Mouse (Mus musculus) CH12.LX (cell line): Measurements from ENCODE around the gene Nfe2l1. TPM values are rescaled to one million over a fixed set of nuclear protein-coding genes. Genes with fewer than 3 reads are reported as not detected.

ENCODE experiments used
- DNase-seq: peaks from one replicate; pipeline ENCODE4 v3.0.0-alpha.2; 2013; ENCODE audit errors: extremely low read depth
- H3K27ac ChIP-seq: 2 replicates; pipeline ENCODE4 v1.5.1; 2012; ENCODE audit warnings: low read depth, mild to moderate bottlenecking, control low read depth, moderate library complexity; ENCODE audit not compliant: insufficient read depth
- H3K27me3 ChIP-seq: replicated peaks from 2 replicates; pipeline ENCODE3; 2012; ENCODE audit warnings: inconsistent platforms
- H3K36me3 ChIP-seq, 2 experiments: replicated peaks in 1 of 2; 2 replicates each; pipeline versions ENCODE3 to v1.6.1; 2012; ENCODE audit warnings: inconsistent platforms in 1 of 2, low read length in 1 of 2, mild to moderate bottlenecking in 1 of 2, mixed read lengths in 1 of 2, moderate library complexity in 1 of 2; ENCODE audit not compliant: control insufficient read depth in 1 of 2, insufficient read depth in 1 of 2
- H3K4me1 ChIP-seq, 2 experiments: 2 replicates each; pipeline ENCODE4 v1.6.1; 2012; ENCODE audit warnings: inconsistent platforms in 1 of 2, moderate library complexity in 1 of 2; ENCODE audit not compliant: insufficient read depth in 2 of 2, control insufficient read depth in 1 of 2
- H3K4me2 ChIP-seq: 2 replicates; pipeline ENCODE4 v1.6.1; 2012; ENCODE audit warnings: low read depth, mild to moderate bottlenecking, control low read depth; ENCODE audit not compliant: poor library complexity, insufficient read depth, severe bottlenecking
- H3K4me3 ChIP-seq, 3 experiments: fragments of 150-350 bp in 1 of 3; sonication (generic) in 1 of 3; replicated peaks in 1 of 3; 2 replicates each; pipeline versions ENCODE3 to v1.5.1; 2011 to 2012; ENCODE audit warnings: low read depth in 2 of 3, low read length in 2 of 3, mild to moderate bottlenecking in 2 of 3, moderate library complexity in 2 of 3, control low read depth in 1 of 3, improper control_type of control experiment in 1 of 3, inconsistent platforms in 1 of 3, mixed read lengths in 1 of 3; ENCODE audit not compliant: poor library complexity in 1 of 3
- H3K79me2 ChIP-seq: replicated peaks from 2 replicates; pipeline ENCODE4 v1.6.1; 2012; ENCODE audit warnings: mild to moderate bottlenecking, moderate library complexity; ENCODE audit not compliant: control insufficient read depth, poor library complexity, insufficient read depth, severe bottlenecking; ENCODE audit errors: extremely low read depth
- H3K9ac ChIP-seq: 2 replicates; pipeline ENCODE4 v1.6.1; 2012; ENCODE audit warnings: low read depth, mild to moderate bottlenecking, control low read depth, moderate library complexity; ENCODE audit not compliant: insufficient read depth
- H3K9me3 ChIP-seq: replicated peaks from 2 replicates; pipeline ENCODE3; 2012; ENCODE audit warnings: low read length, inconsistent platforms, mixed read lengths
- BHLHE40 ChIP-seq: IDR thresholded peaks from 2 replicates; pipeline ENCODE4 v1.6.1; 2011; ENCODE audit warnings: mild to moderate bottlenecking, low read depth, low read length, improper control_type of control experiment
- CHD1 ChIP-seq: IDR thresholded peaks from 2 replicates; pipeline ENCODE4 v1.6.1; 2012; ENCODE audit warnings: low read depth, low read length, improper control_type of control experiment, inconsistent platforms
- CHD2 ChIP-seq: IDR thresholded peaks from 2 replicates; pipeline ENCODE4 v1.6.1; 2011; ENCODE audit warnings: low read length, improper control_type of control experiment
- CTCF ChIP-seq, 2 experiments: IDR thresholded peaks in 1 of 2; conservative IDR thresholded peaks in 1 of 2; 2 replicates each; pipeline ENCODE4 v1.5.1; 2011 to 2012; ENCODE audit warnings: low read depth in 2 of 2, low read length in 2 of 2, improper control_type of control experiment in 1 of 2, inconsistent platforms in 1 of 2, mild to moderate bottlenecking in 1 of 2, moderate library complexity in 1 of 2
- E2F4 ChIP-seq: IDR thresholded peaks from 2 replicates; pipeline ENCODE4 v1.6.1; 2011; ENCODE audit warnings: low read depth, low read length, improper control_type of control experiment; ENCODE audit not compliant: insufficient replicate concordance
- ELF1 ChIP-seq: IDR thresholded peaks from 2 replicates; pipeline ENCODE4 v1.6.1; 2014; ENCODE audit warnings: low read depth, mild to moderate bottlenecking, inconsistent platforms, low read length, improper control_type of control experiment
- ETS1 ChIP-seq: conservative IDR thresholded peaks from 2 replicates; pipeline ENCODE4 v1.6.1; 2012; ENCODE audit warnings: low read depth, mild to moderate bottlenecking, inconsistent platforms, low read length, improper control_type of control experiment, moderate library complexity
- GABPA ChIP-seq: IDR thresholded peaks from 2 replicates; pipeline ENCODE4 v1.6.1; 2012; ENCODE audit warnings: low read depth, low read length, improper control_type of control experiment, inconsistent platforms; ENCODE audit not compliant: insufficient replicate concordance
- IRF4 ChIP-seq: IDR thresholded peaks from 2 replicates; pipeline ENCODE4 v1.6.1; 2014; ENCODE audit warnings: low read depth, mild to moderate bottlenecking, inconsistent platforms, low read length, improper control_type of control experiment
- JUN ChIP-seq: IDR thresholded peaks from 2 replicates; pipeline ENCODE4 v1.6.1; 2011; ENCODE audit warnings: low read depth, mild to moderate bottlenecking, low read length, improper control_type of control experiment, moderate library complexity; ENCODE audit not compliant: insufficient read depth
- JUND ChIP-seq: conservative IDR thresholded peaks from 2 replicates; pipeline ENCODE4 v1.6.1; 2011; ENCODE audit warnings: low read depth, low read length, improper control_type of control experiment
- KAT2A ChIP-seq: IDR thresholded peaks from 2 replicates; pipeline ENCODE4 v1.6.1; 2012; ENCODE audit warnings: low read length, improper control_type of control experiment, inconsistent platforms; ENCODE audit not compliant: insufficient replicate concordance
- MAFK ChIP-seq: IDR thresholded peaks from 2 replicates; pipeline ENCODE4 v1.6.1; 2011; ENCODE audit warnings: low read length, improper control_type of control experiment; ENCODE audit not compliant: insufficient replicate concordance
- MAZ ChIP-seq: IDR thresholded peaks from 2 replicates; pipeline ENCODE4 v1.6.1; 2012; ENCODE audit warnings: low read depth, mild to moderate bottlenecking, inconsistent platforms, low read length, improper control_type of control experiment, moderate library complexity
- MEF2A ChIP-seq: IDR thresholded peaks from 2 replicates; pipeline ENCODE4 v1.6.1; 2014; ENCODE audit warnings: low read depth, mild to moderate bottlenecking, inconsistent platforms, low read length, improper control_type of control experiment, borderline replicate concordance
- MXI1 ChIP-seq: IDR thresholded peaks from 2 replicates; pipeline ENCODE4 v1.6.1; 2011; ENCODE audit warnings: mild to moderate bottlenecking, low read depth, low read length, improper control_type of control experiment
- MYC ChIP-seq: IDR thresholded peaks from 2 replicates; pipeline ENCODE4 v1.6.1; 2011; ENCODE audit warnings: low read depth, mild to moderate bottlenecking, improper control_type of control experiment, low read length
- NRF1 ChIP-seq: IDR thresholded peaks from 2 replicates; pipeline ENCODE4 v1.6.1; 2014; ENCODE audit warnings: low read depth, mild to moderate bottlenecking, inconsistent platforms, low read length, improper control_type of control experiment, moderate library complexity
- POLR2A ChIP-seq: IDR thresholded peaks from 2 replicates; pipeline ENCODE4 v1.6.1; 2011; ENCODE audit warnings: low read depth, mild to moderate bottlenecking, improper control_type of control experiment, low read length
- POLR2AphosphoS2 ChIP-seq: IDR thresholded peaks from 2 replicates; pipeline ENCODE4 v1.6.1; 2011; ENCODE audit warnings: low read depth, low read length, improper control_type of control experiment
- RAD21 ChIP-seq: IDR thresholded peaks from 2 replicates; pipeline ENCODE4 v1.6.1; 2011; ENCODE audit warnings: low read depth, mild to moderate bottlenecking, low read length, improper control_type of control experiment, moderate library complexity
- SIN3A ChIP-seq: IDR thresholded peaks from 2 replicates; pipeline ENCODE4 v1.6.1; 2012; ENCODE audit warnings: low read length, improper control_type of control experiment, inconsistent platforms
- SMC3 ChIP-seq: IDR thresholded peaks from 2 replicates; pipeline ENCODE4 v1.6.1; 2011; ENCODE audit warnings: low read depth, low read length, improper control_type of control experiment
- TBP ChIP-seq: conservative IDR thresholded peaks from 2 replicates; pipeline ENCODE4 v1.6.1; 2011; ENCODE audit warnings: low read depth, low read length, improper control_type of control experiment
- TCF12 ChIP-seq: IDR thresholded peaks from 2 replicates; pipeline ENCODE4 v1.6.1; 2014; ENCODE audit warnings: low read depth, mild to moderate bottlenecking, inconsistent platforms, low read length, improper control_type of control experiment
- UBTF ChIP-seq: IDR thresholded peaks from 2 replicates; pipeline ENCODE4 v1.6.1; 2012; ENCODE audit warnings: low read depth, mild to moderate bottlenecking, inconsistent platforms, low read length, improper control_type of control experiment, moderate library complexity
- USF1 ChIP-seq: IDR thresholded peaks from 2 replicates; pipeline ENCODE4 v1.6.1; 2014; ENCODE audit warnings: low read depth, mild to moderate bottlenecking, inconsistent platforms, low read length, improper control_type of control experiment
- USF2 ChIP-seq: conservative IDR thresholded peaks from 2 replicates; pipeline ENCODE4 v1.6.1; 2011; ENCODE audit warnings: low read depth, low read length, improper control_type of control experiment
- ZC3H11A ChIP-seq: IDR thresholded peaks from 2 replicates; pipeline ENCODE4 v1.6.1; 2012; ENCODE audit warnings: low read depth, mild to moderate bottlenecking, inconsistent platforms, low read length, improper control_type of control experiment
- ZKSCAN1 ChIP-seq: IDR thresholded peaks from 2 replicates; pipeline ENCODE4 v1.6.1; 2012; ENCODE audit warnings: low read depth, inconsistent platforms, low read length, improper control_type of control experiment, borderline replicate concordance
- ZMIZ1 ChIP-seq: IDR thresholded peaks from 2 replicates; pipeline ENCODE4 v1.6.1; 2012; ENCODE audit warnings: low read depth, mild to moderate bottlenecking, inconsistent platforms, low read length, improper control_type of control experiment
- ZNF384 ChIP-seq: IDR thresholded peaks from 2 replicates; pipeline ENCODE4 v1.6.1; 2012; ENCODE audit warnings: low read depth, low read length, improper control_type of control experiment, inconsistent platforms
- dilution Hi-C: fragments of 300-500 bp; cut with MboI; formaldehyde crosslinking; loops from 2 replicates; pipeline ENCODE4 v1.14.3; 2020; ENCODE audit warnings: low sequenced_read_pairs; ENCODE audit not compliant: extremely low pct_unique_long_range_greater_than_20kb, extremely low pct_ligation_motif_present
- in situ Hi-C: fragments of 300-500 bp; cut with MboI; formaldehyde crosslinking; loops from 3 replicates; pipeline ENCODE4 v1.14.3; 2019; ENCODE audit warnings: low sequenced_read_pairs, low pct_ligation_motif_present, low pct_unique_long_range_greater_than_20kb, mixed read lengths
- polyA plus RNA-seq: library from polyadenylated mRNA; unstranded; fragments of >175 nt; gene quantifications from 2 replicates; pipeline ENCODE4 v1.2.1, GENCODE M21; 2012; ENCODE audit warnings: low read depth; ENCODE audit not compliant: insufficient read length
- total RNA-seq, 2 experiments: library from RNA; depleted of rRNA; stranded (reverse); fragments of 300-350 nt in 1 of 2; fragments of >200 nt in 1 of 2; gene quantifications; 2 replicates each; pipeline ENCODE4 v1.2.3; 2012 to 2014

The Nfe2l1 gene
- total and polyA plus RNA-seq, 3 experiments = 77.7 to 169 (median 145) TPM

GRCm38 (mm10) chr11:96775063-96775462, 54.7 kb downstream of the Nfe2l1 start:
- in situ Hi-C loops = loop anchor here (5.0 kb wide), 1 partner anchor 77 kb away; no protein-coding TSS in a partner anchor
- dilution Hi-C loops = no loop called here
- TF ChIP-seq UBTF = 0 out of 2 replicates have a peak, but pooled peaks have one; percentile 10
- TF ChIP-seq SIN3A = no peak
- Histone ChIP-seq H3K79me2 (peaks cover 24% of the 10 kb centered on the region), H3K4me1 (peaks cover 30 to 35% of the 10 kb centered on the region in 2 experiments), H3K27me3 (no peaks in the 10 kb centered on the region), H3K9me3 (no peaks in the 10 kb centered on the region), H3K27ac (peak overlapping the region; percentile 83), H3K36me3 (peaks cover 34 to 40% of the 10 kb centered on the region in 2 experiments), H3K4me3 (peak overlapping the region; percentile 55 to 80 (median 74)), H3K9ac (peak overlapping the region; percentile 87), H3K4me2 (peak overlapping the region; percentile 93)
- peak; percentile 43 for DNase-seq

GRCm38 (mm10) chr11:96774536-96774935, 55.2 kb downstream of the Nfe2l1 start:
- no peaks in the 10 kb centered on the region for H3K9me3 ChIP-seq
- in situ Hi-C loops (no loop called here), dilution Hi-C loops (no loop called here)
- peaks cover 24% of the 10 kb centered on the region for H3K79me2 ChIP-seq
- H3K27me3 ChIP-seq = no peaks in the 10 kb centered on the region
- peaks cover 30 to 40% of the 10 kb centered on the region in 2 experiments for H3K4me1 ChIP-seq
- peaks cover 38 to 45% of the 10 kb centered on the region in 2 experiments for H3K36me3 ChIP-seq
- DNase-seq = peak; percentile 100
- peak overlapping the region; percentile 87 for H3K9ac ChIP-seq
- H3K4me3 ChIP-seq = peak overlapping the region; percentile 55 to 80 (median 74)
- H3K27ac ChIP-seq = peak overlapping the region; percentile 83
- peak overlapping the region; percentile 93 for H3K4me2 ChIP-seq
- TF ChIP-seq SIN3A = peak; percentile 96
- TF ChIP-seq IRF4 = peak; percentile 97
- peak; percentile 57 for TF ChIP-seq JUN
- 0 out of 2 replicates have a peak, but pooled peaks have one; percentile 28 for TF ChIP-seq UBTF
- peak; percentile 98 for TF ChIP-seq ETS1
- TF ChIP-seq MXI1 = peak; percentile 69
- TF ChIP-seq TCF12 = peak; percentile 99
- peak; percentile 84 for TF ChIP-seq RAD21
- TF ChIP-seq GABPA = no peak
- peak; percentile 93 for TF ChIP-seq MYC
- TF ChIP-seq TBP = peak; percentile 59; the same call in 1 of the 2 replicates
- TF ChIP-seq ZKSCAN1 = no peak
- TF ChIP-seq POLR2A = peak; percentile 78
- peak; percentile 73; the same call in 1 of the 2 replicates for TF ChIP-seq ZNF384
- peak; percentile 98 for TF ChIP-seq MAFK
- no peak for TF ChIP-seq USF1
- TF ChIP-seq CHD1 = no peak; the same call in 1 of the 2 replicates
- TF ChIP-seq ELF1 = peak; percentile 55; the same call in 1 of the 2 replicates
- peak; percentile 93 for TF ChIP-seq CHD2
- peak; percentile 85; the same call in 1 of the 2 replicates for TF ChIP-seq KAT2A
- TF ChIP-seq MAZ = peak; percentile 92
- no peak for TF ChIP-seq NRF1
- peak; percentile 64 for TF ChIP-seq ZMIZ1
- TF ChIP-seq ZC3H11A = peak; percentile 70
- peak; percentile 76 for TF ChIP-seq JUND
- no peak for TF ChIP-seq E2F4
- TF ChIP-seq CTCF (conservative IDR thresholded peaks at IDR 0.05 in 1 of 2, IDR thresholded peaks at IDR 0.05 in 1 of 2; ENCODE audit: low read depth in 2 of 2, low read length in 2 of 2) = peak; percentile 43 to 88
- TF ChIP-seq SMC3 = peak; percentile 90
- TF ChIP-seq POLR2AphosphoS2 = peak; percentile 90; the same call in 1 of the 2 replicates
- TF ChIP-seq MEF2A = peak; percentile 100
- TF ChIP-seq USF2 = no peak
- TF ChIP-seq BHLHE40 = peak; percentile 94
